Mouse (Mus musculus): ENCODE data around the gene Gm6401. TPM values are rescaled to one million over a fixed set of nuclear protein-coding genes. Genes with fewer than 3 reads are reported as not detected.
"Not testable (repeated sequence)": the region's sequence is repeated elsewhere in the genome, so short reads cannot be mapped to it uniquely, and the experiment has no call there.

The Gm6401 gene
- not detected in 2 replicates for polyA plus RNA-seq (2014; fragmentation: Nextera tagmentation; extraction: Ambion mirVana)

GRCm38 (mm10) chr14:41967827-41968226 lies at the start of gene Gm6401:
Gm6401 (minus strand) TSS chr14:41967927.
- not testable (repeated sequence) for H3K4me1 ChIP-seq (ENCODE audit: control insufficient read depth, insufficient read depth, low read length)
- 90% methylated on average over 1 of the region's 1 CpGs for WGBS

GRCm38 (mm10) chr14:41983225-41983624 lies 15.5 kb upstream of the Gm6401 start, which contains the start of gene Gm3543:
Gm3543 (minus strand) TSS chr14:41983325.
- H3K27ac ChIP-seq (replicated peaks; ENCODE audit: low read depth, low read length); H3K4me2 ChIP-seq (ENCODE audit: low read depth, severe bottlenecking); H3K9ac ChIP-seq (ENCODE audit: low read length); H3K4me3 ChIP-seq (ENCODE audit: low read depth, low read length); H3K4me1 ChIP-seq (ENCODE audit: control insufficient read depth, insufficient read depth, low read length); H3K9me3 ChIP-seq (ENCODE audit: control insufficient read depth, low read length); DNase-seq (ENCODE audit: low spot score); ATAC-seq (ENCODE audit: insufficient number of reproducible peaks, low FRiP score, low TSS enrichment, low read depth); H3K27me3 ChIP-seq (ENCODE audit: control insufficient read depth, insufficient read depth, low read length); H3K36me3 ChIP-seq (ENCODE audit: control insufficient read depth, insufficient read depth, low read length): not testable (repeated sequence)
- WGBS = no CpG with 5 or more reads among the region's 1 CpGs

More at GRCm38 (mm10) chr14:41967827-41968226, at the start of gene Gm6401:
- not testable (repeated sequence) for ATAC-seq (ENCODE audit: insufficient number of reproducible peaks, low FRiP score, low TSS enrichment, low read depth); H3K27me3 ChIP-seq (ENCODE audit: control insufficient read depth, insufficient read depth, low read length); H3K9me3 ChIP-seq (ENCODE audit: control insufficient read depth, low read length); DNase-seq (ENCODE audit: low spot score); H3K4me3 ChIP-seq (ENCODE audit: low read depth, low read length); H3K27ac ChIP-seq (replicated peaks; ENCODE audit: low read depth, low read length); H3K4me2 ChIP-seq (ENCODE audit: low read depth, severe bottlenecking); H3K36me3 ChIP-seq (ENCODE audit: control insufficient read depth, insufficient read depth, low read length); H3K9ac ChIP-seq (ENCODE audit: low read length)

- not testable (repeated sequence) for DNase-seq (ENCODE audit: low spot score); H3K9ac ChIP-seq (ENCODE audit: low read length); H3K27me3 ChIP-seq (ENCODE audit: control insufficient read depth, insufficient read depth, low read length); H3K36me3 ChIP-seq (ENCODE audit: control insufficient read depth, insufficient read depth, low read length); H3K4me2 ChIP-seq (ENCODE audit: low read depth, severe bottlenecking); H3K4me1 ChIP-seq (ENCODE audit: control insufficient read depth, insufficient read depth, low read length); H3K27ac ChIP-seq (replicated peaks; ENCODE audit: low read depth, low read length); H3K9me3 ChIP-seq (ENCODE audit: control insufficient read depth, low read length); H3K4me3 ChIP-seq (ENCODE audit: low read depth, low read length); ATAC-seq (ENCODE audit: insufficient number of reproducible peaks, low FRiP score, low TSS enrichment, low read depth)
- WGBS = 71% methylated on average over 3 of the region's 3 CpGs
These were observed 869 bp upstream of the Gm6401 start for GRCm38 (mm10) chr14:41968596-41968995.

- H3K36me3 ChIP-seq (ENCODE audit: control insufficient read depth, insufficient read depth, low read length); H3K4me3 ChIP-seq (ENCODE audit: low read depth, low read length); H3K9ac ChIP-seq (ENCODE audit: low read length); H3K4me1 ChIP-seq (ENCODE audit: control insufficient read depth, insufficient read depth, low read length); H3K9me3 ChIP-seq (ENCODE audit: control insufficient read depth, low read length); H3K27ac ChIP-seq (replicated peaks; ENCODE audit: low read depth, low read length); H3K4me2 ChIP-seq (ENCODE audit: low read depth, severe bottlenecking); H3K27me3 ChIP-seq (ENCODE audit: control insufficient read depth, insufficient read depth, low read length); DNase-seq (ENCODE audit: low spot score); ATAC-seq (ENCODE audit: insufficient number of reproducible peaks, low FRiP score, low TSS enrichment, low read depth): not testable (repeated sequence)
- WGBS = 71% methylated on average over 4 of the region's 4 CpGs
These were observed 3.6 kb downstream of the Gm6401 start for GRCm38 (mm10) chr14:41964095-41964494.

GRCm38 (mm10) chr14:41943695-41944094 lies 24.0 kb downstream of the Gm6401 start, which contains the start of gene 1700024B05Rik:
1700024B05Rik (plus strand) TSS chr14:41943995.
- not testable (repeated sequence) for H3K9me3 ChIP-seq (ENCODE audit: control insufficient read depth, low read length); ATAC-seq (ENCODE audit: insufficient number of reproducible peaks, low FRiP score, low TSS enrichment, low read depth)
- 75% methylated on average over 1 of the region's 2 CpGs for WGBS

GRCm38 (mm10) chr14:41924649-41925048 lies 43.1 kb downstream of the Gm6401 start, which contains the start of gene 1700049E17Rik1:
1700049E17Rik1 (plus strand) TSS chr14:41924949.
- H3K9ac ChIP-seq (ENCODE audit: low read length); H3K27ac ChIP-seq (replicated peaks; ENCODE audit: low read depth, low read length); DNase-seq (ENCODE audit: low spot score); H3K4me3 ChIP-seq (ENCODE audit: low read depth, low read length); H3K9me3 ChIP-seq (ENCODE audit: control insufficient read depth, low read length); H3K4me1 ChIP-seq (ENCODE audit: control insufficient read depth, insufficient read depth, low read length); H3K36me3 ChIP-seq (ENCODE audit: control insufficient read depth, insufficient read depth, low read length); H3K4me2 ChIP-seq (ENCODE audit: low read depth, severe bottlenecking); H3K27me3 ChIP-seq (ENCODE audit: control insufficient read depth, insufficient read depth, low read length); ATAC-seq (ENCODE audit: insufficient number of reproducible peaks, low FRiP score, low TSS enrichment, low read depth): not testable (repeated sequence)
- WGBS = no CpG with 5 or more reads among the region's 1 CpGs

More at GRCm38 (mm10) chr14:41943695-41944094, 24.0 kb downstream of the Gm6401 start, which contains the start of gene 1700024B05Rik:
- not testable (repeated sequence) for DNase-seq (ENCODE audit: low spot score); H3K4me1 ChIP-seq (ENCODE audit: control insufficient read depth, insufficient read depth, low read length); H3K36me3 ChIP-seq (ENCODE audit: control insufficient read depth, insufficient read depth, low read length); H3K9ac ChIP-seq (ENCODE audit: low read length); H3K4me2 ChIP-seq (ENCODE audit: low read depth, severe bottlenecking); H3K27ac ChIP-seq (replicated peaks; ENCODE audit: low read depth, low read length); H3K4me3 ChIP-seq (ENCODE audit: low read depth, low read length); H3K27me3 ChIP-seq (ENCODE audit: control insufficient read depth, insufficient read depth, low read length)

Other genes starting within 250 kb of the Gm6401 start
- gene Gm7929, start 217.3 kb downstream of the Gm6401 start, polyA plus RNA-seq (2014; fragmentation: Nextera tagmentation; extraction: Ambion mirVana) = not detected in 2 replicates
- not detected in 2 replicates for gene Gm47189, start 195.5 kb downstream of the Gm6401 start, polyA plus RNA-seq (2014; fragmentation: Nextera tagmentation; extraction: Ambion mirVana)
- gene Gm7980, start 60.6 kb downstream of the Gm6401 start, polyA plus RNA-seq (2014; fragmentation: Nextera tagmentation; extraction: Ambion mirVana) = not detected in 2 replicates
- not detected in 2 replicates for gene 1700049E17Rik1, start 43.0 kb downstream of the Gm6401 start, polyA plus RNA-seq (2014; fragmentation: Nextera tagmentation; extraction: Ambion mirVana)
- gene 1700024B05Rik, start 23.9 kb downstream of the Gm6401 start, polyA plus RNA-seq (2014; fragmentation: Nextera tagmentation; extraction: Ambion mirVana) = not detected in 2 replicates
- gene Gm3543, start 15.4 kb upstream of the Gm6401 start, polyA plus RNA-seq (2014; fragmentation: Nextera tagmentation; extraction: Ambion mirVana) = not detected in 2 replicates
- gene Gm7951, start 149.4 kb upstream of the Gm6401 start, polyA plus RNA-seq (2014; fragmentation: Nextera tagmentation; extraction: Ambion mirVana) = not detected in 2 replicates
- not detected in 2 replicates for gene Gm17027, start 194.7 kb upstream of the Gm6401 start, polyA plus RNA-seq (2014; fragmentation: Nextera tagmentation; extraction: Ambion mirVana)
- gene Gm3573, start 222.9 kb upstream of the Gm6401 start, polyA plus RNA-seq (2014; fragmentation: Nextera tagmentation; extraction: Ambion mirVana) = not detected in 2 replicates